Mouse (Mus musculus) monocyte, adult 5-6 weeks (primary cell): ENCODE results near the gene Naaladl2. TPM values are rescaled to one million over a fixed set of nuclear protein-coding genes. Genes with fewer than 3 reads are reported as not detected.
"Not testable (repeated sequence)": the region's sequence is repeated elsewhere in the genome, so short reads cannot be mapped to it uniquely, and the experiment has no call there.

Experiments
- ATAC-seq: fragments of 153-309, 156-312 bp; replicated peaks from 2 replicates; pipeline ENCODE4 v1.8.0; 2017; ENCODE audit warnings: mild to moderate bottlenecking; ENCODE audit not compliant: low TSS enrichment, insufficient number of reproducible peaks, severe bottlenecking, poor library complexity, low FRiP score
- total RNA-seq: library from RNA; stranded (forward); fragments of 200-1000, 200-491, 200-594 nt; gene quantifications from 3 replicates; pipeline ENCODE4 v1.2.3, GENCODE M21; 2017

Naaladl2 gene
- total RNA-seq, 1 experiment from 2014 or later, result not detected

GRCm38 (mm10) chr3:24514918-24515317, 629.1 kb downstream of the Naaladl2 start:
- ATAC-seq, result no peak

GRCm38 (mm10) chr3:24486456-24487112, 657.5 kb downstream of the Naaladl2 start:
- no peak for ATAC-seq

GRCm38 (mm10) chr3:24463941-24464340, 680.1 kb downstream of the Naaladl2 start:
- no peak for ATAC-seq

GRCm38 (mm10) chr3:24440621-24441020, 703.4 kb downstream of the Naaladl2 start:
- no peak for ATAC-seq

- no peak for ATAC-seq
Measured at GRCm38 (mm10) chr3:24432761-24433160, 711.3 kb downstream of the Naaladl2 start.

- ATAC-seq, result no peak
Measured at GRCm38 (mm10) chr3:24391737-24392136, 752.3 kb downstream of the Naaladl2 start.

GRCm38 (mm10) chr3:24391311-24391710, 752.8 kb downstream of the Naaladl2 start:
- ATAC-seq, result no peak

GRCm38 (mm10) chr3:24355010-24355409, 789.1 kb downstream of the Naaladl2 start:
- no peak for ATAC-seq

GRCm38 (mm10) chr3:24321489-24322405, 822.3 kb downstream of the Naaladl2 start:
- no peak for ATAC-seq

- ATAC-seq, result no peak
Measured at GRCm38 (mm10) chr3:24314658-24315297, 829.3 kb downstream of the Naaladl2 start.

- no peak for ATAC-seq
Measured at GRCm38 (mm10) chr3:24225418-24225817, 918.6 kb downstream of the Naaladl2 start.

- ATAC-seq, result no peak
Measured at GRCm38 (mm10) chr3:24217476-24217875, 926.6 kb downstream of the Naaladl2 start.

- ATAC-seq, result no peak
Measured at GRCm38 (mm10) chr3:24166531-24166930, 977.5 kb downstream of the Naaladl2 start.

- no peak for ATAC-seq
Measured at GRCm38 (mm10) chr3:24163992-24164391, 980.1 kb downstream of the Naaladl2 start.

GRCm38 (mm10) chr3:24151086-24151815, 992.8 kb downstream of the Naaladl2 start:
- ATAC-seq, result not testable (repeated sequence)

GRCm38 (mm10) chr3:24142808-24143207, 1001.3 kb downstream of the Naaladl2 start:
- ATAC-seq, result no peak

- no peak for ATAC-seq
Measured at GRCm38 (mm10) chr3:24138002-24138401, 1006.1 kb downstream of the Naaladl2 start.

GRCm38 (mm10) chr3:24126200-24126599, 1017.9 kb downstream of the Naaladl2 start:
- no peak for ATAC-seq

- no peak for ATAC-seq
Measured at GRCm38 (mm10) chr3:24124034-24124433, 1020.0 kb downstream of the Naaladl2 start.
